Mouse (Mus musculus) kidney, adult 11 months (tissue): ENCODE data around the gene Vmn2r13.
"Not testable (repeated sequence)": the region's sequence is repeated elsewhere in the genome, so short reads cannot be mapped to it uniquely, and the experiment has no call there.

Experiments used
- DNase-seq: peaks from one replicate; pipeline ENCODE4 v3.0.0; 2022

Gene Vmn2r13

GRCm38 (mm10) chr5:109192099-109192498 is at the start of gene Vmn2r13:
Vmn2r13 (minus strand) TSS chr5:109192199.
- DNase-seq, result not testable (repeated sequence)

- no peak for DNase-seq
These were observed 32.6 kb upstream of the Vmn2r13 start, which contains the start of gene Vmn2r14 for GRCm38 (mm10) chr5:109224608-109225007. Vmn2r14 (minus strand) TSS chr5:109224708.

DNA sequence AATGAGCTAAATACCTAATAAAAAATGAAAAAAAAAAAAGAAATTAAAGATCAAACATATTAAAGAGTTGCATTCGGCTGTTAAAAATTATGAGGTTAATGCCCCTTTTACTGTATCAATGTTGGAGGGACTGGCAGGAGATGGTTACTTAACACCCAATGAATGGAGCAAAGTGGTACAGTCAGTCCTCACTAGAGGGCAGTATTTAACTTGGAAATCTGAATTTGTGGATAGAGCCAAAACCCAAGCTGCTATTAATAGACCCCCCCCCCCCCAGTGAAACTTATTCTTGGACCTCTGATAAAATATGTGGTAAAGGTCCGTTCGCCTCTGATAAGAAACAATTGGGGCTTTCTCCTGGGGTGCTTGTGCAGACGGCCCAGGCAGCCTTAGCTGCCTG is 25.1 kb downstream of the Vmn2r13 start:
- DNase-seq, result not testable (repeated sequence)

- no peak for DNase-seq
These were observed 31.9 kb downstream of the Vmn2r13 start for GRCm38 (mm10) chr5:109160121-109160520.

DNA sequence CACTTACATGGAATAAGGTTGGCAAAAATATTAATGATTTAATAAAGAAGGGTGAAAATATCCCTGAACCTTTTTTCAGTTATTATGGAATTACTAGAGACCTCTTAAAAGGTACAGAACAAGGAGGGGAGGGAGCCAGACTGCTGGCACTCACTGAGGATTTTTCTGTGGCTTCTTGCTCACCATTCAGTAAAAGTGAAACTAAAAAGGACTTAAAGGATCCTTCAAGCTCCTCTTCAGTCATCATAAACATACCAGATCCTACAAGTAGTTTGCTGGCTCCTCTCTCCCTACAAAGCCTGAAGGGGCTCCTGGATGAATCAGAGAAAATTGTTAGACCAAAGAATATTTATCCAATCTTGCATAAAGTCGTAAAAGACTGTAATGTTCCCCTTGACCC is 32.4 kb downstream of the Vmn2r13 start:
- DNase-seq, result not testable (repeated sequence)

DNA sequence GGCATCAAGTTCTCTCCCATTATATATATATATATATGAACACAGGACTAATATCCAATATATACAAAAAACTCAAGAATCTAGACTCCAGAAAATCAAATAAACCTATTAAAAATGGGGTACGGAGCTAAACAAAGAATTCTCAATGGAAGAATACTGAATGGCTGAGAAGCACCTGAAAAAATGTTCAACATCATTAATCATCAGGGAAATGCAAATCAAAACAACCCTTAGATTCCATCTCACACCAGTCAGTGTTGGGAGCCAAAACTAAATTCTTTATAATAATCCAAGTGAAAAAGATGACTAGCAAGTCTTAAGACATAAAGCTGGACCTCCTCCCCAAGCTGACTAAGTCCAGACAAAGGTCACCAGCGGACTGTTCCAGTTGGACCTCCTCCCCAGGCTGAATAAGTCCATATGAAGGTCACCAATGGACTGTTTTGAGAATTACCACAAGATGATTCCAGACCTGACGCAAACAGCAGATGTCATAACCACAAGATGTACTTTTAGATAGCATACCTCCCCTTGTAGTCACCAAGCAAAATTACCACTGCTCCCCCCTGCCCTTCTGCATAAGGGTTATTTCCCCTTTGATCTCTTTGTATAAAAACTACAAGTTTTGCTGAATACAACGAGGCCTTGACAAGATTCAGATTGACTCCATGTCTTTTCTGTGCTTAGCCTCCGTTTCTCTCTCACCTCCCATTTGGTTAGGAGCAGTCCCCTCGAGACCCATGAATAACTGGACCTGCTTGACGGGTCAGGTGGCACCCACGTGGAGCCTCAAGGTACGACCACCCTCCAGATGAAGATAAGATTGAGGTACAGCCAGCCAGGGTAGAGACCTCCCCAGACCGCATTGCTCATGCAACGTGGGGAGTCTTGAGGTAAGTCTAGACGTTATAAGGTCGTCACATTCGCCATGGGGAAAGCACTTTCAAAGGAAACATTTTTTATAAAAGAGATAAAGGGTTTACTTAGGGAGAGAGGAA is 33.2 kb downstream of the Vmn2r13 start:
- not testable (repeated sequence) for DNase-seq

DNA sequence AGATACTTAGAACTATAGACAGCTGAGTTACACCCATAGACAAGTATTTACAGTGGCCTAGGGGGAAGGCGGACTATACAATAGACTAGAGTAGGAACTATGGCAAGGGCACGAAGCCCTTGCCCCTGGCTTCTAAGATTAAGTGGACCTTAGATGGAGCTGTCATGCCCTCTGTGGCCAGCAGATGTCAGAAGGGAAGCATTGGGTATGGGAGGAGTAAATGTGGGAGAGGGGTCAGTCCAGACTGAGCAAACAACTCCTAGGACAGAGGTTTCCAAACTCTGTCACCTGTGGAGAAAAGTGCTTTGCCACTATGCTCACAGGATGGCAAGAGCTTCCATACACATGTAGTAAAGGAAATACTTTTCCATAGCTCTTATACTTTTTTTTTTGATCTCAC is 52.5 kb downstream of the Vmn2r13 start:
- no peak for DNase-seq

- DNase-seq, result no peak
These were observed 55.3 kb downstream of the Vmn2r13 start for GRCm38 (mm10) chr5:109136731-109137130.
